Mouse (Mus musculus) cerebellum, adult 9-10 months (tissue): ENCODE measurements around the gene Rbfox2.

Experiments used
- DNase-seq: peaks from one replicate; pipeline ENCODE4 v3.0.0; 2022

Rbfox2 gene

DNA sequence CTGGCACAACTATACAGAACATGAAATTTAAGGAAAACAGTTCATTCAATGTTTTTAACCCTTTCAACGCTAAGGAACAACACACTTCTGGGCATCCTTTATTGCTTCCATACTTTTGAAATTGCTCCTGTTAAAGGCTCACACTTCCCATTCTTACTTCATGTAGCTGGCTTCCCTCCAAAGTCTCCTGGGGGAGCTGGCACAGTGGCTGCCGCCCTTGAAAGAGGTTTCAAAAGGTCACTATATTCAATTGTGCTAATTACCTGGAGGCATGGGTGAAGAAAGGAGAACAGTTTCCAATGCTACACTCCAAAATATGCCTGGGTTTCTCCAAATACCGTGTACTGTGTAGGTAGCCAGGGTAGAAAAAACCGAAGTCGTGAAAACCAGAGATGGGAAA, 124.0 kb downstream of the Rbfox2 start:
- DNase-seq = peak; percentile 71

DNA sequence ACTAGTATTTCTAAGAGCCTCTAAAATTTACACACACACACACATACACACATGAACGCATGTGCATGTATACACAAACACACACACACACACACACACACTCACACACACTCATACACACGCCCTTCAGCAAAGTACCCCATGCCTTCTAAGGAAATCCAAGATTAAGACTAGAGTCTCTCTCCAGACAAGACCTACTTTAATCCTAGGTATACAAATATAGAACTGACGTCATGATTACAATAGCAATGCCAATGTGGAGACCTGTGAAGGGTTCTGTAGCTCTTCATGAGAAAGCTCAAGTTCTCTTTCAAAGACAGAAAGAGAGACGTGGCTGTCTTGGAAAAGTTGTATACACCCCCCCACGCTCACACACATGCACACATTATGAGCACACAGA, 132.8 kb downstream of the Rbfox2 start:
- no peak for DNase-seq

DNA sequence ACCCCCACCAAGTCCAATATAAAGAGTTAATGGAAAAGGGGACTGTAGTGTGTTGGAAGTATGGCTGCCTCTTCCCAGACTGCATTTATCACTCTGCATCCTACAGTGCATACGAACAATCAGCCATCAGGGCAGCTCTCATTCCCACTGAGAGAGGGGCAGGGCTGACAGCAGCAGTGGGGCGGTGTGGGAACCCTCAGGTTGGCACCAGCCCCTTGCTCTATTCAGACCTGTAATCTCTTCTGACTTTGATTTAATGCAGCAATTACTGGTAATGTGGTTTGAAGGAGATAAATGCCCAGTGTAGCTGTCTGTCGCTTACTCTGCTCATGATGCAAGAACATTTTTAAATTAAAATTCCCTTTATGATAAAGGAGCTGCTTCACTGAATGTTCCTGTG, 134.4 kb downstream of the Rbfox2 start:
- no peak for DNase-seq

DNA sequence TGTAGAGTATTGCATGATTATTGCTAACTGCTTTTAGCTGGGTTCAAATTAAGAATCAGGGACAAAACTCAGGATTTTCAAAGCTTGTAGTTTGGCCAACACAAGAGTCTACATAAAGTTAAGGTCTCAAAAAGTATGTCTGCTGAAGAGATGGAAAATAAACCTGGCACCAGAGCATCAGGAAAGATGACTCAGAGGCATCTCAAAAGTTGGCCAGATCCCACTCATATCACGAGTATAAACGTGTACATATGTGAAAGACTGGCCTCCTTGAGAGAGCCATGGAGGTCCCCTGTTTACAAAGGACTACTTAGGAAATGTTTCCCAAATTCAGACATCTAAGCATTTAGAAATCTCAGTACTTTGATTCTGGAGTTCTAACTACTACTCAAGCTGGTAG, 138.0 kb downstream of the Rbfox2 start:
- DNase-seq = no peak

DNA sequence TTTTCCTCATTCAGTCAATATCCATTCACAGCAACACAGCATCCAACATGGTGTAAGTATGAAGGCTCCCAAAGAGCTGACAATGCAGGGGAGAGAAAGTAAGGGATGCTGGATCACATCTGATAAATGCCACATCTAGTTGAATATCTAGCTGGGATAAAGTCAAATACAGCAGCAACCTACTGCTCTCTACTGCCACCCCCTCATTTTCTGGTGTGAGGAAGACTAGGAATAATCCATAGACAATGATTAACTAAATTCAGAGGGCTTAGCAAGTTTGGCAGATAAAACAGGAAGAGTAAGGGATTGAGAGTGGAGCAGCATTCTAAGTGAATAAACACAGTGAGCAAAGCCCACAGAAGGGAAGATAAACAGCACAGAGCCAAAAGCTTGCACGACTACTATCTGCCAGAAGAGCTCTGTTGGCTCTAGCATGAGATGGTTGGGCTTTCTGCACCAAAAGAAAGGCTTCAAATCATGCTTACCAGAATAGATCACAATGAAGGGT, 140.5 kb downstream of the Rbfox2 start:
- no peak for DNase-seq

DNA sequence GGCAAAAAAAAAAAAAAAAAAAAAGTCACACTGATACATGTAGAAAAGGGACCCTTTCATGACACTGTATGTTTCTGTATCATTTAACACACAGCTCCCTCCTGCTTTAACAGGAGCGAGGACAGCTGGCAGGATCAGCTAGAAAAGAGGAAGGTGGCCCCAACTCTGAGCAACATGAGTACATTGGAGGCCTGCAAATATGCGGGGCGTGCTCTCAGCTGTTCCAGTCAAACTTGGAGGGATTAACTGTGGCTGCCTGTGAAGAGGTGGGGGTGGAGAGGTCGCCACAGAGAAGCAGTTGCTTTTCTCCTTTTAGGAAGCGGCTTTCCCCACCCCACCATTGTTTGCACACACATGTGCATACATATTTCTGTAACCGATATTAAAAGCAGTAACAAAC, 143.5 kb downstream of the Rbfox2 start:
- DNase-seq = no peak

DNA sequence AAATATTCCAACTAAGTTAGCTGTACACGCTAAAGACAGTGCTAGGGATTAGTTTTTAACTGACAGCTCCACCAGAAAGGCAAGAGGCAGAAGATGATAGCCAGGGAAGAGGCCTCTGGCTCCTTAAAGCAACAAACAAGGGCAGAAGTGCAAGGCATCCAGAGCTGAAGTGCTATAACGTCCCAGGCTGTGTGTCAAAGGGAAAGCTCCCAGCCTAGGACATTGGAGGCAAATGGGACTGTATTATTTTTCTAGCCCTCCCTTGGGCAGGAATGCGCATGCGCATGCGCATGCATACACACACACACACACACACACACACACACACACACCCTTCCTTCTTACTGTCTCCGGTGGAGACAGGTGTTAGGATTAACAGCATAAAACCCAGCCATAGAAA, 143.9 kb downstream of the Rbfox2 start:
- no peak for DNase-seq

DNA sequence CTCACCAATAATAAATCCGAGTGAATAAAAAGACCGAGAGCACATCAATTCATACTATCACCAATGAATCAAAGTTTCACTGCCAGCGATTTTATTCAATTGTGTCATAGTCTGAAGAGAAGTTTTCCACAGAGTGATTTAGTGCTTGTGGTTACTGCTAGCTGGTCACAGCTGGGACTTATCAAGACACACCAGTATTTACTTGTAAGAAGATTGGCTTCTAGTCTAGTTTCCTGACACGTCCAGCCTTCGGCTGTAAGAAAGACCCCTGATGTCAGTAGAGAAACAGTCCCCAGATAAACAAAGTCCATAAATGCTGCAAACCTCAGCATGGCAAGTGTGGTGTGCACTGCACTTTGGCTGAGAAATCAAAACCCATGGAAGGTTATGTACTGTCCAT, 145.4 kb downstream of the Rbfox2 start:
- no peak for DNase-seq

DNA sequence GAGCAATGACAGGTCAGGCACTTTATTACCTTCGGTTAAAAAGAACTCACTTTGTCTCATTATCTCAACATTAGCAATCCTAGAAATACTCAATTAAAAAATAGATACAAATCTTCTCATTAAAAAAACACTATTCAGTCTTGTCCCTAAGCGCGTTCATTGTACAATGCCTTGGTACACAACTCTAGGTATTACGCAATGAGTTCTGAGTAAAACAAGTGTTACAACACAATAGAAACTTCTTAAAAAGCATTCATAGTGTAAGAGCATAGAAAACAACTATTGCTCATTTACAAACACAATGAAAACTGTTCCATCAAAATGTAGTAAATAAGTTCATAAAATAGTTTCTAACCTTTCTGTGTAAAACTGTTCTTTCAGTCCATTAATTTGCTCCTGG, 146.0 kb downstream of the Rbfox2 start:
- no peak for DNase-seq

DNA sequence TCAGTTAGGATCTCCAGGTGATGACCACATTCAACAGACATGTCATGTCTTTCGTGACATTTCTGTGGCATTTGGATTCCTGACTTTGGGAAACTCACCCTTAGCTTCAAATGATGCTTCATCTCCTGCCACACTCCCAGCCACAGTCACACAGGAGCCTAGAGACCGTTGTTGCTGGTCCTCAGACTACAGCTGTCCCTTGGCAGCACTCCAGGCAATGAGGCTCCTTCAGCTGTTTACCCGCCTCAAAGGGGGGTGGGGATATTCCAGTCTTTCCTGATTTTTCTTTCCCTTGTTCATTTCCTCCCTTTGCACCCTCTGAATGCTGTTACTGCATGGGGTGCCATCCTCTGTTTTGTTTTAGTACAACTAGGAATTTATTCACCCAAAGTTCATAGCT, 150.3 kb downstream of the Rbfox2 start:
- peak; percentile 62 for DNase-seq

DNA sequence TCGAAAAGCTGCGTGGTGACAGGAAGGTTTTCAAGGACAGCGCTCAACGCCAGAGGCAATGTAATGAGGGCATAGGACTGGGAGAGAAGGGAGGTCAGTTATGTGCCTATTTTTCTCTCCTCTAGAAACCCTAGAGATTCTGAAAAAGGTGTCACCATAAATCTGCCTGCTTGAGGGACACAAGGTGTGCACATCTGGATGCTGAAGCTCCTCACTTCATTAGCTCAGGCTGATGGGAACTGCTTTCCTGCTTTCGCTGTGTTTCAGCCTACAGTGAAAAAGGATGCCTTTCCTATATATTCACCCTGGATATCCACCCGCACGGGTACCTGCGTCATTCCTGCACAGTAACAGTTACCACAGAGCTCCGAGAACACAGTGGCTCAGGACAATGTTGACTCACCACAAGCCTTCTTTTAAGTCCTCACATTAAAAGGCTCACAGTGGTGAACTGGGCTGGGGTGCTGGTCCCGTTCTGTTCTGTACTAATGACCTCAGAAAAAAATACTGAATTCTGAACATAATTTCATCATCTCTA, 152.5 kb downstream of the Rbfox2 start:
- DNase-seq = no peak

DNA sequence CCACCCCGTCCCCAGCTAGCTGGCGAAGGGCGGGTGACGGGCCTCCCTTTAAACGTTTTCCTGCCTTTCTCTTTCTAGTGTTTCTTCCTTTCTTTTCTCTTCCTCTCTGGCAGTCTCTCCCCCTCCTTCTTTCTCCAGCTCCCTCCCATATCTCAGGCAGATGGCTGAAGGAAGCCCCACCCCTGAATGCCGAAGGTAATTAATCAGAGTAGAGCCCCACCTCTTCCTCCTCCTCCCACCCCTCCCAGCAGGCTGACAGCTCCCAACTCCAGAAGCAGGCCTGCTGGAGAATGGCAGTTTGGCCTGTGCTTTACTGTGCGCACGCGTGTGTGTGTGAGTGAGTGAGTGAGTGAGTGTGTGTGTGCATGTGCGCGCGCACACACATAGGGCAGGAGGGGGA, 153.2 kb downstream of the Rbfox2 start:
- DNase-seq = peak; percentile 88

DNA sequence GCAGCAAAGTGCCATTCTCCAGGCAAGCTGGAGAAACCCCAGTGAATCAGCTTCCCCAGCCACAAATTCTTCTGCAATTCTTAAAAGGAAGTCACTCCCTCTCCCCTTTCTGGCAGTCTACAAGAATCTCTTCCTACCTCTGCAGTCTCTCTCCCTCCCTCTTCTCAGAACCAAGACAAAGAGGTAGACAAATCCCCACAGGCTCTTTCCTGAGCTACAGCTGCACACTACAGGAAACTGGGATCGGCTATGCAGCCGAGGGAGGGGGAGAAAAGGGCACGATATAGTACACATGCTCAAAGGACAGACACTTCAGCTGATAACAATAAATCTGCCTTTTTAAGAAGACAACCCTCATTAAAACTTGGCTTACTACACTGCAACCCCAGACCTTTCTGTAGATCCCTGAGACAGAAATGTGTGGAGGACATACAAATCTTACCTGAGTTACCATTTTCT, 153.7 kb downstream of the Rbfox2 start:
- peak; percentile 59 for DNase-seq

DNA sequence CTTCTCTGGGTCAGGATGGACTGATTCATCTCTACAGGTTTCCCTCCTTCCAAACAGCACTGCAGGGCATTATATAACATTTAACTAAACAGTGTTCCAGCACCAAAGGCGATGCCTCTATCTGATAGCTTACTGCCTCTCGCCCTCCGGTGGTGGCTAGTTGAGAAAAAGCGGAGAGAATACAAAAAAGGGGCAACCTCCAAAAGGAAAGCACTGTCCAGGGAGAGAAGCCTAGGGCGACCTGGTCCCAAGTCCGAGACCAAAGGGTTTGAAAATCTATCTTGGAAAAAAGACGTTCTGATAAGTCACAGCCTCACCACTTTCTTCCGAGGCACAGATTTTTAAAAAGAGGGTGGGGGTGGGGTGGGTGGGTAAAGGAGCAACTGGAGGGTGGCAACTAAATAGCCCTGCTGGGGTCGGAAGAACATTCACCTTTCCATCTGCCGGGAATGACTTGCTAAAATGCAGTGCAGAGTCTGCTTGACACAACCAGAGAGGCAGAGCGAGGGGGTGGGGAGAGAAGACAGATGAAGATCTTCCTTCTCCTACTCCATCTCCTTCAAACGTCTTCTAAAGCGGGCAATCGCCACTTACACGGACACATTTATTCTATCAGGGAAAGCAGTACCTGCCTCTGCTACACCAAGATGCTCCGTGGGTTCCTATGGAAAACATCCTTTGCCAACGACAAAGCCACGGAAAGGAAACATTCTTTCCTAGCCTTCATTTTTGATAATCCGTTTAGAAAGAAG, 154.3 kb downstream of the Rbfox2 start:
- DNase-seq = peak; percentile 84

DNA sequence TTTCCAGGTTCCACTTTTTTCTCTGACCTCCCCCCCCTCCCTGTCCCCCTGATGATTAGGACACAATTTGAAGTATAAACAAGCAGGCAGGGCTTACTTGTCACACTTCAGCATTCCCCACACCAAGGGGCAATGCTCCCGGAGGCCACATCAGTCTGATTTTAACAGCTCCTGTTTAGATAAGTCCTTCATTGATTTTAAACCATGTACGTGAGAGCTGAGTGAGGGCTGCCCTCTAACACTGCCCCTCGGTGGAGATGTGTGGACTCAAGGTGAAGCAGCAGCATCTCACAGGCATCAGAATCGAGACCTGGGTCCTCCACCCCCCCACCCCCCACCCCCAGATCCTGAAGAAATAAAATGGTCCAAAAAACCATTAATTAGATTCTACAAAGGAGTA, 155.0 kb downstream of the Rbfox2 start:
- DNase-seq = no peak

DNA sequence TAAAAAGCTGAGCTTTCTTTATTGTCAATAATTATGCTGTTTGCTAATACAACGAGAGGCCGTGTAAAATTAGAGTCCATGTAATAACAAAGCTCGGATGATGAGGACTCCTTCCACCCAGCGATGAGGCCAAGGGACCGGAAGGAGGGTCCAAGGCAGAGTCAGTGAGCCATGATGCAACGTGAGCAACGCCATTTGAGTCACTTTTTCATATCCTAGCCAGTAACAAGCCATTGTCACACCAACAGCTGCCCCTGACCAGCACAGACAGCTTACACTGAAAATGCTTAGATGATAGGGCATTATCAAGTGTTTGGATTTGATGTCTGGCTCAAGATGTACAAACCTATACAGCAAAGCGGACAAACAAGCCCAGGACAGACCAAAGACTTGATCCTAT, 155.6 kb downstream of the Rbfox2 start:
- DNase-seq = no peak

DNA sequence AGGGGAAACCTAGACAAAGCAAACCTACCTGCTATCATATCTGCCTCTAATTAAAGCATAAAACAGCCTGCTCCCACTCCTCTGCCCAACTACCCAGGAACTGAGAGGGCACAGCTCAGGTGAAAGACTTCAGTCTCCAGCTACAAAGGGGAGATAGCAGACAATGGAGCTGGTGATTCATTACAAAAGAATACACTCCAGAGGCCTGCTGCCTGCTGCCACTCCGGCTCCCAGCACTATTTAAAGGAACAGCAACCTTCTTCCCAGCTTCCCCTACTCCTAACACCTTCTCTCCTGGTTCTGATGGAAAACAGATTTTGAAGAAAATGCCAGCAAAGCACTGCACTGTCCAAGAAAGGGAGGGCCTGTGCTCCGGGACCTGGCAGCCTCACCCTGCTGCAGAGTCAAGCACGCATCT, 156.4 kb downstream of the Rbfox2 start:
- DNase-seq = peak; percentile 72

DNA sequence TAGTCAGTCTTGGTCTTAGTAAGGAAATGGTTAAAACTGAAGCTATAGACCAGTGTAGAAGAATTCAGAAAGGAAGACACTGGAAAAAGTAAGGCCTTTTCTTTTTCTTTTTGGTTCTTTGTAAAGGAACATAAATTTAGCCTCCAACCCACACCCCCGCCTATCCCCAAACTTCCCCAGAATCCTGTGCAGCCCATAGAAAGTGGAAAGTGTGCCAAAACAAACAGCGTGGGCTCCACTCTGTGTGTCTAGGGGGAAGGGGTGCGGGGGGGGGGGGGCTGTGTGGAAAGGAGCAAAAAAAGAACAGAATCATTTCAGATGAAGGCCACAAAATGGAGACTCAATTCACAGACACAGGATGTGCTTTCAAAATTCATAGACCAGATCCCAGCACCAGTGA, 156.8 kb downstream of the Rbfox2 start:
- DNase-seq = no peak

DNA sequence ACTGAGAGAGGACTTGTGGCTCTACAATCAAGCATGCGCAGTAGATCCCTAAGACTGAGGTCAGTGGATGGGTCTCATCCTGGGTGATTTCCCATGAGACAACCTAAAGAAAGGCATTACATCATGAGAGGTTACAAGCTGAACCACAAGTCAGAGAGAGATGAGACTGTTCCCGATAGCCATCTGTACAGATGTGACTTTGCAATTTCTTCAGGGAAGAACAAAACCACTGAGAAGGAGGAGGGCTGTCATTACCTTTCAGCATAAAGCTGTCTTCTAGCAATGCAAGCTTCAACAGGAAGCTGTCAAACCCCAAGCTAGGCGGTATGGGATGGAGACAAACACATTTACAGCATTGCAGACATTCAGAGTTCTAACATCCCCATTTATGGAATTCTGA, 157.3 kb downstream of the Rbfox2 start:
- DNase-seq = no peak

DNA sequence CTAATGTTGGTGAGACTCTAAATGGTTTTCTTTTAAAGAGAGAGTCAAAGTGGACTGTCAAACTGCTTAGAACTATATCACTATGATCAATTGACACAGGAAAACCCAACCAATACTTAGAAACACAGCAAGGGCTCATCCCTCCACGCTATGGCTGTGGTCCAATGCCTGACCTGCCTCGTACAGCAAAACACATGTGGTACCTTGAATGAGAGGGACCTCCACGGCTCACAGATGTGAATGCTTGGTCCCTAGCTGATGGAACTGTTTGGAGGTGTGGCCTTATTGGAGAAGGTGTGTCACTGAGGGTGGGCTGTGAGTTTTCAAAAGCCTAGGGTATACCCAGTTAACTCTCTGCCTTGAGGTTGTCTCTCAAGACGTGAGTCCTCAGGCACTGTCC, 159.9 kb downstream of the Rbfox2 start:
- DNase-seq = no peak

DNA sequence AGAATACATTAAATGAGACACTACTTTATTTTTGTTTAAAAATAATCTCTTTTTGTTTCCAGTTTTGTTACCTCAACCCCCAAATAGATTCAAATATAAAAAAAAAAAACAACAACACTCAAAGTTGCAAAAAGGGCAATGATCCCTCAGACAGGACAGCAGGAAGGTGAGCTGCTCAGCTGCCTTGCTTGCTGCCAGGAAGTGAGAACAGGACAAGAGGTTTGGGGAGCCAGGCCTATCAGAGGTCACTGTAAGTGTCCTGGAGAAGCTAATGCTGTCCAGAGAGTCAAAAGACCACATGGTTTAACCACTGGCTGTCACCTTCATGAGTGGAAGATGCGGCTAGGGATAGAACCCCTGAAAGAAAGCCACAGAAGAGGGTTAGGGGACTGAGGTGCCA, 161.8 kb downstream of the Rbfox2 start:
- no peak for DNase-seq

DNA sequence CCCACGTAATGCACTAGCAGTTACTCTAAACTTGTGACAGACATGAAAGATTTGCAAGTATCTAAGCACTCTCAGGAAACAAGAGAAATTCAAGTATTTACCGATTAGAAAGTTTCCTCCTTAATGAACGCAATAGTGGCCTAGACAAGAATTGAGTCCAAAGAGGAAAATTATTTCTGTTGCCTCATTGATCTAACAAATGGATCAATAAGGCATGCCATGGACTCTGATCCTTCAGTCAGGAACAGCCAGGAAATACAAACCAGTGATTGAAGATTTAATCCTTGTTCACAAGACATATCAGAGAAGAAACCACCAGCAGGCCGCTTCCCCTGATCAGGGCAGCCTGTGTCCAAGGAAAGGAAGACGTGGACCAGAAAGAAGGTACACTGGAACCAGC, 164.0 kb downstream of the Rbfox2 start:
- no peak for DNase-seq

DNA sequence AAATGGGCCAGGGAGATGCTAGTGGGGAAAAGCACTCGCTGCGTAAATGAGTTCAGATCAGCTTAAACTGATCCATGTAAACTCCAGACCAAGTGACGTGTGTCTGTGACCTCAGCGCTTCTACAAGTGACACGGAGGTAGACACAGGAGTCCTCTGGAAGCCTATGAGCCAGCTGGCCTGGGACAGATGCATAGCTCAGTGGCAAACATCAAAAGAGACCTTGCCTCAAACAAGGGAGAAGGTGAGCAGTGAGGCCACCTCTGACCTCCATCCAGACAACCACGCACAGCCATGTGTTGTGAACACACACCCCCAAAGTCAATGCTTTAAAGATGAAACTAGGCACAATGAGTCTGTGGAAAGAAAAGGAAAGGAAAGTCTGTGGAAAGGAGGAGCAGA, 164.5 kb downstream of the Rbfox2 start:
- DNase-seq = no peak

DNA sequence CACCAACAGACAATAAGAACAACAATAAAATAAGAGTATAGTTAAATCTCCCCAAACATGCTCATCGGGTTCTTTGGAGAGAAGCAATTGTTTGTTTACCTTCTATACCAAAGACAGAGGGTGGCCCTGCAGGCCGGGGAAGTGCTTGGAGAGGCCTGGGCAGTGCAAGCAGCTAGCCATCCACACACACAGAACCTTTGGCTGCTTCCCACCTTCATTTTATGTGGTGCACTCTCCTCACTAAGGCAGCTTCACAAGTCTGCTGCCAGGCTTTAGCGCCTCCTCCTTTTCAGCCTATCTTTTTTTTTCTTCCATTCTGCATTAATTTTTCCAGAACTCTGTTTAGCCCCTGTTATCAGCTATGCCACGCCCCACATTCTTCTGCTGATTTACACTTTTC, 165.1 kb downstream of the Rbfox2 start:
- peak; percentile 80 for DNase-seq

DNA sequence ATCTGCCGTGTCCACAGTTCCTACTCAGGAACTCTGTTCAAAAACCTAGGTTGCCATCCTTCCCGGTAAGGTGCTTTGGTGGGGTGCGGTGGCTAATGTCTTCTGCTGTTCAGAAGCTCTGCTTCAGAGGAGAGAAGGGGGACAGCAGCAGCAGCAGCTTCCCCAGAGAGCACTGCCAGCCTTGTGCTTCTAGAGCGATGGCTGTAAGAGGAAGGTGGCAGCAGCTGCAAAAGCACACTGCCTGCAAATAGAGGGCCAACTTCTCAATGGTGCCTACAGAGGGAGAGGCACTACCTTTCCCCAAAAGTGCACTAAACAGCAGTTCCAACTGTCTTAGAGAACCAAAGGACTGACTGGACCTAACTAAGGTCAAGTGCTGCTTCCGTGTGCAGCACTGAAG, 168.5 kb downstream of the Rbfox2 start:
- DNase-seq = no peak
